Mouse (Mus musculus) neutrophil, adult 5-6 weeks (primary cell): Measurements from ENCODE around the gene Snap47. TPM values are rescaled to one million over a fixed set of nuclear protein-coding genes. Genes with fewer than 3 reads are reported as not detected.

Source experiments
- ATAC-seq: fragments of 151-379, 151-347 bp; 2 replicates; pipeline ENCODE4 v1.8.0; 2017; ENCODE audit warnings: mild to moderate bottlenecking, moderate TSS enrichment; ENCODE audit not compliant: insufficient number of reproducible peaks, poor library complexity, low FRiP score, severe bottlenecking; ENCODE audit errors: extremely low read depth
- total RNA-seq: library from RNA; stranded (forward); fragments of 200-1000 nt; gene quantifications from 2 replicates; pipeline ENCODE4 v1.2.3, GENCODE M21; 2017

Snap47 gene
- total RNA-seq, 1 experiment from 2014 or later, result 6.3 TPM

DNA sequence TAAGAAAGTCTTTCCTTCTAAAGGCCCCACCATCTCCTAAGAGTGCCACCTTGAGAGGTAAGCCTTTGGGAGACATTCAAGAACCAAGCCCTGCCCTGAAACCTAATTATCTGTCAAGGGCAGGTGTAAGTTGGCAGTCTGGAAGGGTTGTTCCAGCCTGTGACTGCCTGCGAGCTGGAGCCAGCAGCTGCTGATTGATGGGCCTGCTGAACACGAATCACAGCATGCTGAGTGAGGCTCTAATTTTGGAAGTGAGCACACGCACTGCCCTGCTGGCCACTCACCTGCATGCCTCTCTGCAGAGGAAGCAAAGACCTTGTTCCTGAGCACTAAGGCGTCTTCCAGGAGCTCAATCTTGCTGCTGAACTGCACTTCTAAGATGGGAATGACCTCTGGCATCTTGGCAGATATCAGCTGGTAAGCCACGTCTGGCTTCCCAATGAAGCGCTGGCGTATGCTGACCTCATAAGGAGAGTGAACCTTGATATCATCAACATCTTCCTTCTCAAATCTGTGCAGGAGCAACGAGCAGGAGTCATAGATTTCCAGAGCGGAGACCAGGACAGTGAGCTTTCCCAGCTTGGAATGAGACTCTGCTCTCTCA, 22.8 kb downstream of the Snap47 start:
- ATAC-seq, result no peak

DNA sequence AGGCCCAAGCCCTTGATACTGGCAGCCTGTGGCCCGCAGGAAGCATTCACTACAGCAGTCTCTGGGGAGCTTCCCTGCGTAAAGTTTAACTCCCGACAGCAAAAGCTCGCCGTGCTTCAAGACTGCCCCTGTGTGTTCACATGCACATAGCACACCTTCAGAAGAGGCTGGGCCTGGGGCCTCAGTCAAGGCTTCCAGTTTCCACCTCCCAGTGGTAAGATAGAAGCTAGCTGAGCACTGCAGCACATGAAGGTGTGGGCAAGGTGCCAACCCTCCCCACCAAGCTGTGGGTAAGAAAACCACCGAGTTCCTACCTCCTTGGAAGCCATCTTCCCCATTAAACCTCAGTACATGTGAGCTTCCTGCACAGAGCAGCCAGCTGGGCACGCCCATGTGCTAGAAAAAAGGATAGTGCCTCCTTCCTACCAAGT, 25.3 kb downstream of the Snap47 start:
- peak; percentile 37 for ATAC-seq

DNA sequence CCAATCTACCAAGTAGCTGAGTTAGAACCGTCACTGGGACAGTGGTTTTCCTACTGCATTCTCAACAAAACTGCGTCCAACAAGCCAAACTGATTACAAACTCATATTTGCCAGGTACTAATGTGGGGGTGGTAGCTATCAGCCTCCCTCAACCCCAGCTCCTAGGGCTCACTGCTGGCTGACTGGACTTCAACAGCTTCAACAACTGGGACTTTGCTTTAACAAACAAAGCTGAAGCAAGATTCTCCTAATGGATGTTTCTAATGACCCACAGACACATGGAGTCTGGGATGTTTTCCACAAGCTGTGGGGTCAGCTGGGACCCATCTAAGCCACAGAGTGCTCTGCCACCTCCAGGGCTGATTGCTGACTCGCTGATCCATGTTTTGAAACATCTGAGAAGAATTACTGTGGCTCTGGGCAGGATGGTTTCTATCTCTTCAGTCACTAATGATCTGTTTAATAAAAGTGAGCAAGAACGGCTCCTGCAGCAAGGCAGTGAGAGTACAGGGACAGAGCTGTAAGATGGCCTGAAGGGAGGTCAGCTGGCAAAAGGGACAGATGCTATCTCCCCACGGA, 27.9 kb downstream of the Snap47 start:
- no peak for ATAC-seq

GRCm38 (mm10) chr11:59421967-59422366, 29.0 kb downstream of the Snap47 start:
- ATAC-seq, result no peak

- no peak for ATAC-seq
Observed at GRCm38 (mm10) chr11:59421436-59421835, 29.6 kb downstream of the Snap47 start.

DNA sequence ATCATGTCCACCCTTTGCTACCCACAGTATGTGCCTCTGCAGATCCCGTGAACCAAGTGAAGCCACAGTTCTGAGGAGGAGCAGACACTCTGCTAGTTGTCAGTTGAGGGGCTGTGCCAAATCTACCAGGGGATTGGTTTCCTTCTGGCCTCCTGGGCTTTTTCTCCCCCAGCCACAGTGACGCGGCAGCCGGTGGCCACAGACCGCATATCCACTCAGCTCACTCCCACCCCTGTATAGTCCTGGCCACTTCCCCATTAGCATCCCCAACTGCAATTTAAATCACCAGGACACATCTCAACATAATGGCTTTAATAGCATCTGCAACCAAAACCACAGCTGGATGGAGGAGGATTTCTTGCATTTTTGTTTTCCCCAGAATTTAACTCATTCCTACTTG, 32.3 kb downstream of the Snap47 start:
- ATAC-seq, result no peak

- ATAC-seq, result no peak
Observed at GRCm38 (mm10) chr11:59412999-59413863, 37.8 kb downstream of the Snap47 start.

DNA sequence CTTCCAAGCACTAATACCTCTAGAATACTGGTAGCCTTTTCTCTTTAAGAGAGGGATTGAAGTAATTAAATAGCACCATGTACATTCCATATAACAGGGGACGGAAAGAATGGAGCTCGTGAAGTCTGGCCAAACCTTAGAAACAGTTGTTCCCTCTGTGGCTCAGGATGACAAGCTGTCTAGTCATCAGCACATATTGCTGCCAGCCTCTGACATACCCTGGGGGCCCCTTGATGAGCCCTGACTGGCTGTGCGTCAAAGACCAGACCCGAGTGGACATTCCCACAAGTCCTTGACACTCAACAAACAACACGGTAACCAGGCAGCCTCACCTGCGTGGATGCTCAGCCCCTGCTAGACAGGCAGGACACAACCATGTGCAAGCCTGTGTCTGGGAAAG, 38.9 kb downstream of the Snap47 start:
- no peak for ATAC-seq

DNA sequence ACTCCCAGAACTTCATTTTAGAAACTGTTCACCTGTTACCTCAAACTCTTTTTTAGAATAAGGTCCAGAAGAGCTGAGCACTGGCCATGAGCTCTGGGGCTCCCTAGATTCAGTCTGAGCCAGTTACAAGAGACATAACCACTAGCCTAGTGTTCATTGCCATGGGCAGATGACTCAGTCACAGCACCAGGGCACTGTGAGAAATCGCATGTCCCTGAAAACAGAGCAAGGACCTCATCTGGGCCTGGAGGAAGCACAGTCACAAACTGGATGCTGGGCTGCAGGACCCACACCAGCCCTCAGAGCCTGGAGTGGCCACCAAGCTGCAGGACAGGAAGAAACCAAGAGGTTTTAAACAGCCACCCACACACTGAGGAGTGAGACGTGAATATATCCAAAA, 40.1 kb downstream of the Snap47 start:
- no peak for ATAC-seq

- no peak for ATAC-seq
Observed at GRCm38 (mm10) chr11:59405761-59406160, 45.2 kb downstream of the Snap47 start.

DNA sequence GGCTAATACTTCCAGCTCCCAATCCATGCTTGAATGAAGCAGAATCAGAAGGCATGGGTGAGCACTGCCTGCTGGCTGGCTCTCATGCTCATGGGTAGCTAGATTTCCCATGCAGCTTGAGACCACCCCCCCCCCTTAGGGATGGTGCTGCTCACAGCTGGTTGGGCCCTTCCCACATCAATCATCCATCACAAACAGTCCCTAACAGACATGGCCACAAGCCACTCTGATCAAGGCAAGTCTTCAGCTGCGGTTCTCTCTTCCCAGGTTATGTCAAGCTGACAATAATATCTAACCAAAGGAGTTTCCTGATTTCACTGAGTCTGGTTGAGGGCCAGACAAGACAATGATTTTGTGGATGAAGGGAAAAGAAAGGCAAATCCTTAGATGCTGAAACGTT, 50.1 kb downstream of the Snap47 start:
- ATAC-seq, result no peak

DNA sequence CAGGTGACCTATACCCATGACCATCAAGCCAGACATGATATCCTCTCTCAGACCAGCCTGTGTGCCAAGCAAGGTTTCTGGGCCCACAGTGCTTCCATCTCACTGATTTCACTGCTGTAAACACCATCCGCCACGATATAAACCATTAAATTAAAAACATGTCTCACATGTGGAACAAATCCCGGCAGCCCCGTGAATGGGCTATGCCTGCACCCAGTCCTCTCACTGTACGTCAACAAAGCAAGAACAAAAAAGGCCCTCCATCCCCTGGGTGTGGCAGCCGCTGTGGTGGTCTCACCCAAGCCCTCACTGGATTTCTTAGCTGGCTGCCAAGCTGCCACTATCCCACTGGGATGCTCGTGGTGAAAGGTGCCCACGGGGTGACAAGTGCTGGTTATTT, 51.2 kb downstream of the Snap47 start:
- ATAC-seq, result no peak

DNA sequence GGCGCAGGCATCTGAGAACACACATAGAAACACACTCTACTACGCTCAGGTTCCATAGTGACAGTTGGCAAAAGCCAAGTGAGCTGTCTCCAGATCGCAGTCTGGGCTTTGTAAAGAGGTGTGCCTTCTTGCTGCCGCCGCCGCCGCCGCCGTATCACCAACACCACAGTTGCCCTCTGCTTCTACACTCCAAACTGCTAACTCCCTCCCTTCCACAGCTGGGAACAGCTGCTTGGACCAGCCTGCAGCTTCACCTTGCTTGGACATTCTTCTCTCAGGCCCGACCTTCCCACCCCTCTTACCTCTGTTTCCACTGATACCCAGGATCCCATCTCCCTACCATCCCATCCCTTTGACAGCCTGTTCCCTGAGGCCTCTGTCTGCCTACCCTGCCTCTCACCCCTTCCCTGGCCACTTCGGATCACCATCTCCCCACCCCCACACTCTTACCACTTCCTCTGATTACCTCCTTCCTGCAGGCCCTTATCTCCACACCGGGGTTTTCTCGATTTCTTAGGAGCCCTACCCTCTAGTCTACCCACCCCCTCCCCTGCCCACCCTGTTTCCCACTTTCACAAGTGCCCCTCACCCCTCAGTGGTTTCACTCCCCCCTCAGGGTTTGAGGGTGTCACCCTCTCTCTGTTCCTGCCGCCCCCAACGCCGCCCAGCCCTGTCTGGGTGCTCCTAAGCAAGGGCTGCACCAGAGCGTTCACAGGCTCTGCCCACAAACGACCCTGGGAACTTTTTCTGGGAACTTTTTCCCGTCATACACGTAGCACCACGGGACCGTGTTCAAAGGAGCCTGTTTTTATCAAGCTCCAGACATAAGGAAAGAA, 53.2 kb downstream of the Snap47 start:
- ATAC-seq, result no peak

DNA sequence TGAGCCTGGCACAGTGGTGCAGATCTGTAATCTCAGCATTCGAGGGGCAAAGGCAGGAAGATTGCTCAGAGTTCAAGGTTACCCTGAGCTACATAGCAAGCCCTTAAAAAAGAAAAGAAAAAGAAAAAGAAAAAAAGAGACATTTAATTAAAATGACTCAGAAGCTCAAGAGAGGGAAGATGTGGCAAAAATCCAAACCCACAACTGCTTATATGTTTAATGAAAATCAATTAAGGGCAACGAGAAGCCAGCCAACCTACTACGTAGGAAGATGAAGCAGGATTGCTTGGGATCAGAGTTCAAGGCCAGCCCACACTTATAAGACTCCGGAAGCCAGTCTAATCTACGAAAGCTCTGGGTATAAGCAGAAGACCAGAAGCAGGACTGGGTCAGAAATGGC, 56.5 kb downstream of the Snap47 start:
- ATAC-seq, result no peak

- ATAC-seq, result no peak
Observed at GRCm38 (mm10) chr11:59393591-59393990, 57.4 kb downstream of the Snap47 start.

DNA sequence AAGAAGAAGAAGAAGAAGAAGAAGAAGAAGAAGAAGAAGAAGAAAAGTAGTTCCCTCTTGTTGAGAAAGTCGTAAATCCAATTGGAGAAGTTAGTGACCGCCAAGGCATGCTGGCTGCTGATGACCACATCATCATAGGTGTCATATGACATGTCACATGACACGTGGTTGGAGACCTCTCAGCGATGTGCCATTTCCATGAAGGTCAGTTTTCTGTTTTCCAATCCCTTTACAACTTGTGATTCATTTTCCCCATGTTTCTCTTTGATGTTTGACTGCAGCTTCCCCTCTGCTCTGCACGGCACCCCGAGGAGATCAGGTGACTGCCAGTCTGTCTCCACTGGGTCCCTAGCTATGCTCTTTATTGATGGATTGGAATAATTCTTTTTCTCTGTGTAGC, 58.7 kb downstream of the Snap47 start:
- no peak for ATAC-seq

DNA sequence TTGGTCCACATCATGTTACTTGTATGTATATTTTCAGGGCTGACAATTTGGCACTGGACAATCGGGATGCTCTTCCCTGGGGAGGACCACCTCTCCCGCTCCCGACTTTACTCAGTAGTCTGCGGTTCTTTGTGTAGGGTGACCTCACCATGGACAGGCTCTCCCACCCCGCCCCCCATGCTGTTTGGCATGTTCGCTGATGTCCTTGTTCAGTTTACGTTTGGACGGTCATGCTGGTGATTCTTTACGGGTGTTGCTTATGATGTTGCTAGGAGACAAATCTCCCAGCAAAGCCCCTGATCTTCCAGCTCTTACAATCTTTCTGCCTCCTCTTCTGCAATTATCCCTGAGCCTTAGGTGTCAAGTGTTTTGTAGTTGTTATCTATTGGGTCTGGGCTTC, 60.5 kb downstream of the Snap47 start:
- ATAC-seq, result no peak

- ATAC-seq, result no peak
Observed at GRCm38 (mm10) chr11:59389617-59390016, 61.4 kb downstream of the Snap47 start.

GRCm38 (mm10) chr11:59388806-59389205, 62.2 kb downstream of the Snap47 start:
- no peak for ATAC-seq
